Mouse (Mus musculus) CH12F3 (cell line): ENCODE data around the gene Stat3.

ENCODE experiments used
- in situ Hi-C: fragments of 300-500 bp; cut with MboI; formaldehyde crosslinking; loops from 2 replicates; pipeline ENCODE4 v1.14.3; 2020; ENCODE audit warnings: low sequenced_read_pairs

Stat3 gene

GRCm38 (mm10) chr11:100839523-100839922, 99.8 kb downstream of the Stat3 start:
- in situ Hi-C loops = no loop called here

GRCm38 (mm10) chr11:100838894-100839293, 100.4 kb downstream of the Stat3 start:
- in situ Hi-C loops = no loop called here

- in situ Hi-C loops = no loop called here
Measured at GRCm38 (mm10) chr11:100836923-100837702, 102.2 kb downstream of the Stat3 start.
